Mouse (Mus musculus) neural tube, embryonic 13.5 days (tissue): ENCODE results near the gene Aldh1a3. TPM values are rescaled to one million over a fixed set of nuclear protein-coding genes. Genes with fewer than 3 reads are reported as not detected.

ENCODE experiments used
- microRNA-seq: library from miRNA; unstranded; fragments of <30 nt; microRNA quantifications from one replicate; pipeline ENCODE4, GENCODE M21; 2016
- polyA plus RNA-seq: library from polyadenylated mRNA; unstranded; fragments of >200 nt; fragmentation: Nextera tagmentation; extraction: Ambion mirVana; gene quantifications from 2 replicates; pipeline ENCODE4 v1.2.1, GENCODE M21; 2015

Aldh1a3 gene
- polyA plus RNA-seq, 1 experiment from 2014 or later = 1.5 TPM

Small RNAs within 50 kb of the gene (microRNA-seq; reads per million reads assigned to microRNA genes)
- not detected for gene Mir7057

Other genes starting within 250 kb of the Aldh1a3 start
- gene Gm10974, start 61.6 kb downstream of the Aldh1a3 start, polyA plus RNA-seq = not detected in 2 replicates
- 6.5 and 8.0 TPM in 2 replicates for gene Lrrk1, start 39.2 kb downstream of the Aldh1a3 start, polyA plus RNA-seq